Mouse (Mus musculus) thymus, postnatal 0 days (tissue): Measurements from ENCODE around the gene Bbs12. TPM values are rescaled to one million over a fixed set of nuclear protein-coding genes. Genes with fewer than 3 reads are reported as not detected.

ENCODE experiments used
- DNase-seq: peaks from one replicate; pipeline ENCODE4 v3.0.0-alpha.2; 2015; ENCODE audit warnings: low spot score
- polyA plus RNA-seq: library from polyadenylated mRNA; unstranded; fragments of >200 nt; fragmentation: Nextera tagmentation; extraction: Ambion mirVana; gene quantifications from 2 replicates; pipeline ENCODE4 v1.2.1, GENCODE M21; 2015

The Bbs12 gene
- 4.6 and 5.0 TPM in 2 replicates for polyA plus RNA-seq

GRCm38 (mm10) chr3:37312370-37312941 lies at the start of gene Bbs12, which contains the start of gene Cetn4:
Bbs12 (plus strand) TSS chr3:37312554.
Cetn4 (minus strand) TSS chr3:37312708.
- DNase-seq, result peak; percentile 96

GRCm38 (mm10) chr3:37268338-37268737 lies 44.0 kb upstream of the Bbs12 start:
- DNase-seq, result no peak

- no peak for DNase-seq
Measured at GRCm38 (mm10) chr3:37269926-37270325, 42.4 kb upstream of the Bbs12 start.

GRCm38 (mm10) chr3:37271209-37271608 lies 41.1 kb upstream of the Bbs12 start:
- DNase-seq, result peak; percentile 60

GRCm38 (mm10) chr3:37273092-37273491 lies 39.3 kb upstream of the Bbs12 start:
- DNase-seq, result no peak

- DNase-seq, result no peak
Measured at GRCm38 (mm10) chr3:37274661-37275060, 37.7 kb upstream of the Bbs12 start.

GRCm38 (mm10) chr3:37280221-37280620 lies 32.1 kb upstream of the Bbs12 start:
- DNase-seq, result no peak

- no peak for DNase-seq
Measured at GRCm38 (mm10) chr3:37280871-37281270, 31.5 kb upstream of the Bbs12 start.

- DNase-seq, result no peak
Measured at GRCm38 (mm10) chr3:37282299-37282922, 29.9 kb upstream of the Bbs12 start.

GRCm38 (mm10) chr3:37283234-37283633 lies 29.1 kb upstream of the Bbs12 start:
- no peak for DNase-seq

- DNase-seq, result no peak
Measured at GRCm38 (mm10) chr3:37289237-37289636, 23.1 kb upstream of the Bbs12 start.

GRCm38 (mm10) chr3:37290881-37291541 lies 21.3 kb upstream of the Bbs12 start:
- no peak for DNase-seq

GRCm38 (mm10) chr3:37291929-37292328 lies 20.4 kb upstream of the Bbs12 start:
- DNase-seq, result no peak

- DNase-seq, result no peak
Measured at GRCm38 (mm10) chr3:37292654-37293053, 19.7 kb upstream of the Bbs12 start.

- DNase-seq, result no peak
Measured at GRCm38 (mm10) chr3:37299470-37299869, 12.9 kb upstream of the Bbs12 start.

- peak; percentile 64 for DNase-seq
Measured at GRCm38 (mm10) chr3:37302685-37303084, 9.7 kb upstream of the Bbs12 start.

- no peak for DNase-seq
Measured at GRCm38 (mm10) chr3:37303392-37304139, 8.8 kb upstream of the Bbs12 start.

- DNase-seq, result no peak
Measured at GRCm38 (mm10) chr3:37311897-37312369, 421 bp upstream of the Bbs12 start.

- peak; percentile 16 for DNase-seq
Measured at GRCm38 (mm10) chr3:37313371-37313770, 1.0 kb downstream of the Bbs12 start.

- no peak for DNase-seq
Measured at GRCm38 (mm10) chr3:37316233-37316632, 3.9 kb downstream of the Bbs12 start.

- peak; percentile 29 for DNase-seq
Measured at GRCm38 (mm10) chr3:37324310-37324709, 12.0 kb downstream of the Bbs12 start.
